Mouse (Mus musculus): ENCODE data around the gene Gid4. TPM values are rescaled to one million over a fixed set of nuclear protein-coding genes. Genes with fewer than 3 reads are reported as not detected.

Gene Gid4
- polyA plus RNA-seq, 1 experiment from 2014 or later, result 20.4 TPM

GRCm38 (mm10) chr11:60475668-60476362, 58.9 kb downstream of the Gid4 start:
- Histone ChIP-seq H3K27ac (ENCODE audit: low read length) (no peak overlapping the region), H3K27me3 (replicated peaks; ENCODE audit: control insufficient read depth, insufficient read depth, low read length) (no peaks in the 10 kb centered on the region; the same call in 1 of the 2 replicates), H3K4me1 (ENCODE audit: control insufficient read depth, insufficient read depth, low read length) (no peaks in the 10 kb centered on the region), H3K36me3 (ENCODE audit: control insufficient read depth, insufficient read depth, low read length) (0 out of 2 replicates have a peak, but pooled peaks cover 2% of the 10 kb centered on the region), H3K9ac (ENCODE audit: low read depth, low read length) (no peak overlapping the region), H3K4me3 (ENCODE audit: low read length) (no peak overlapping the region), H3K9me3 (ENCODE audit: control insufficient read depth, low read length) (no peaks in the 10 kb centered on the region), H3K4me2 (ENCODE audit: low read depth, low read length) (no peak overlapping the region)
- no peak for ATAC-seq
- WGBS, result 82% methylated on average over 5 of the region's 5 CpGs

GRCm38 (mm10) chr11:60478121-60478520, 61.2 kb downstream of the Gid4 start:
- ATAC-seq, result peak; percentile 75
- Histone ChIP-seq H3K9me3 (ENCODE audit: control insufficient read depth, low read length) (no peaks in the 10 kb centered on the region), H3K4me2 (ENCODE audit: low read depth, low read length) (peak overlapping the region; percentile 42; the same call in 1 of the 2 replicates), H3K27me3 (replicated peaks; ENCODE audit: control insufficient read depth, insufficient read depth, low read length) (no peaks in the 10 kb centered on the region; the same call in 1 of the 2 replicates), H3K9ac (ENCODE audit: low read depth, low read length) (peak overlapping the region; percentile 44; the same call in 1 of the 2 replicates), H3K27ac (ENCODE audit: low read length) (no peak overlapping the region), H3K4me1 (ENCODE audit: control insufficient read depth, insufficient read depth, low read length) (no peaks in the 10 kb centered on the region), H3K36me3 (ENCODE audit: control insufficient read depth, insufficient read depth, low read length) (no peaks in the 10 kb centered on the region), H3K4me3 (ENCODE audit: low read length) (0 out of 2 replicates have a peak overlapping the region, but pooled peaks have one; percentile 8)
- 26% methylated on average over 16 of the region's 17 CpGs for WGBS

GRCm38 (mm10) chr11:60486267-60486666, 69.3 kb downstream of the Gid4 start:
- peak; percentile 68 for ATAC-seq
- Histone ChIP-seq H3K4me3 (ENCODE audit: low read length) (no peak overlapping the region), H3K9me3 (ENCODE audit: control insufficient read depth, low read length) (no peaks in the 10 kb centered on the region), H3K4me1 (ENCODE audit: control insufficient read depth, insufficient read depth, low read length) (no peaks in the 10 kb centered on the region), H3K27me3 (replicated peaks; ENCODE audit: control insufficient read depth, insufficient read depth, low read length) (no peaks in the 10 kb centered on the region), H3K27ac (ENCODE audit: low read length) (no peak overlapping the region), H3K36me3 (ENCODE audit: control insufficient read depth, insufficient read depth, low read length) (no peaks in the 10 kb centered on the region), H3K4me2 (ENCODE audit: low read depth, low read length) (no peak overlapping the region), H3K9ac (ENCODE audit: low read depth, low read length) (no peak overlapping the region)
- 53% methylated on average over 3 of the region's 3 CpGs for WGBS

- H3K4me2 ChIP-seq (ENCODE audit: low read depth, low read length), result no peak overlapping the region
- no peak overlapping the region for H3K27ac ChIP-seq (ENCODE audit: low read length)
- no peaks in the 10 kb centered on the region for H3K9me3 ChIP-seq (ENCODE audit: control insufficient read depth, low read length)
- H3K27me3 ChIP-seq (replicated peaks; ENCODE audit: control insufficient read depth, insufficient read depth, low read length), result no peaks in the 10 kb centered on the region
- no peaks in the 10 kb centered on the region for H3K4me1 ChIP-seq (ENCODE audit: control insufficient read depth, insufficient read depth, low read length)
- no peak overlapping the region for H3K4me3 ChIP-seq (ENCODE audit: low read length)
- 91% methylated on average over 5 of the region's 5 CpGs for WGBS
- ATAC-seq, result no peak
- no peaks in the 10 kb centered on the region for H3K36me3 ChIP-seq (ENCODE audit: control insufficient read depth, insufficient read depth, low read length)
- no peak overlapping the region for H3K9ac ChIP-seq (ENCODE audit: low read depth, low read length)
These were observed 75.8 kb downstream of the Gid4 start for GRCm38 (mm10) chr11:60492726-60493125.

GRCm38 (mm10) chr11:60495692-60496091, 78.7 kb downstream of the Gid4 start:
- Histone ChIP-seq H3K4me3 (ENCODE audit: low read length) (no peak overlapping the region), H3K4me1 (ENCODE audit: control insufficient read depth, insufficient read depth, low read length) (no peaks in the 10 kb centered on the region), H3K27ac (ENCODE audit: low read length) (no peak overlapping the region), H3K9me3 (ENCODE audit: control insufficient read depth, low read length) (no peaks in the 10 kb centered on the region), H3K27me3 (replicated peaks; ENCODE audit: control insufficient read depth, insufficient read depth, low read length) (no peaks in the 10 kb centered on the region), H3K4me2 (ENCODE audit: low read depth, low read length) (no peak overlapping the region), H3K36me3 (ENCODE audit: control insufficient read depth, insufficient read depth, low read length) (no peaks in the 10 kb centered on the region), H3K9ac (ENCODE audit: low read depth, low read length) (no peak overlapping the region)
- ATAC-seq, result no peak
- 62% methylated on average over 2 of the region's 2 CpGs for WGBS

Other genes with a start within 250 kb of the Gid4 start
- gene Srebf1, start 194.6 kb upstream of the Gid4 start, polyA plus RNA-seq (2015; fragmentation: Nextera tagmentation; extraction: Ambion mirVana), result 81.0 and 95.2 TPM in 2 replicates
- gene Tom1l2, start 64.2 kb upstream of the Gid4 start, polyA plus RNA-seq (2015; fragmentation: Nextera tagmentation; extraction: Ambion mirVana), result 29.6 and 33.8 TPM in 2 replicates
- gene Drc3, start 63.8 kb upstream of the Gid4 start, polyA plus RNA-seq (2015; fragmentation: Nextera tagmentation; extraction: Ambion mirVana), result 1.9 and 2.2 TPM in 2 replicates
- 72.0 and 78.9 TPM in 2 replicates for gene Atpaf2, start 1.3 kb downstream of the Gid4 start, polyA plus RNA-seq (2015; fragmentation: Nextera tagmentation; extraction: Ambion mirVana)
- gene Drg2, start 37.4 kb downstream of the Gid4 start, polyA plus RNA-seq (2015; fragmentation: Nextera tagmentation; extraction: Ambion mirVana), result 102 and 107 TPM in 2 replicates
- 0.06 TPM in 2 replicates for gene Myo15, start 52.2 kb downstream of the Gid4 start, polyA plus RNA-seq (2015; fragmentation: Nextera tagmentation; extraction: Ambion mirVana)
- 25.9 and 33.0 TPM in 2 replicates for gene Alkbh5, start 119.2 kb downstream of the Gid4 start, polyA plus RNA-seq (2015; fragmentation: Nextera tagmentation; extraction: Ambion mirVana)

Data from intestine, embryonic 16.5 days (tissue).